Mouse (Mus musculus) small intestine, adult 10 weeks (tissue): ENCODE data around the gene Olfr1458. TPM values are rescaled to one million over a fixed set of nuclear protein-coding genes. Genes with fewer than 3 reads are reported as not detected.

Source experiments
- polyA plus RNA-seq: library from polyadenylated mRNA; stranded (reverse); fragments of 350-450 nt; fragmentation: Illumina TruSeq; extraction: RNeasy Lipid Tissue Mini Kit (QIAGEN cat#74804); gene quantifications from one replicate; pipeline ENCODE4 v1.2.3, GENCODE M21; 2014; ENCODE audit warnings: low replicate concordance

Gene Olfr1458
- not detected for polyA plus RNA-seq

GRCm38 (mm10) chr19:13106675-13107074 lies at the start of gene Olfr1458:
Olfr1458 (minus strand) TSS chr19:13106775.

GRCm38 (mm10) chr19:13149449-13149848 lies 42.9 kb upstream of the Olfr1458 start, which contains the start of gene Olfr1459:
Olfr1459 (minus strand) TSS chr19:13149549.

GRCm38 (mm10) chr19:13097791-13098190 lies 8.8 kb downstream of the Olfr1458 start, which contains the start of gene Olfr1457:
Olfr1457 (minus strand) TSS chr19:13097891.

GRCm38 (mm10) chr19:13060310-13060709 lies 46.3 kb downstream of the Olfr1458 start, which contains the start of gene Olfr1454:
Olfr1454 (plus strand) TSS chr19:13060610.

Other genes starting within 250 kb of the Olfr1458 start
- not detected for gene Olfr1444, start 249.5 kb downstream of the Olfr1458 start, polyA plus RNA-seq
- not detected for gene Olfr1445, start 222.9 kb downstream of the Olfr1458 start, polyA plus RNA-seq
- not detected for gene Olfr1446, start 213.3 kb downstream of the Olfr1458 start, polyA plus RNA-seq
- gene Olfr1447, start 203.0 kb downstream of the Olfr1458 start, polyA plus RNA-seq: not detected
- gene Olfr1448, start 182.4 kb downstream of the Olfr1458 start, polyA plus RNA-seq: not detected
- not detected for gene Olfr1449, start 175.9 kb downstream of the Olfr1458 start, polyA plus RNA-seq
- gene Olfr1450, start 156.5 kb downstream of the Olfr1458 start, polyA plus RNA-seq: not detected
- gene Olfr1451, start 111.8 kb downstream of the Olfr1458 start, polyA plus RNA-seq: not detected
- gene Olfr1453, start 78.4 kb downstream of the Olfr1458 start, polyA plus RNA-seq: not detected
- gene Olfr1454, start 46.2 kb downstream of the Olfr1458 start, polyA plus RNA-seq: not detected
- not detected for gene Olfr1457, start 8.9 kb downstream of the Olfr1458 start, polyA plus RNA-seq
- gene Olfr1459, start 42.8 kb upstream of the Olfr1458 start, polyA plus RNA-seq: not detected
- gene Olfr1461, start 56.2 kb upstream of the Olfr1458 start, polyA plus RNA-seq: not detected
- gene Olfr1462, start 79.0 kb upstream of the Olfr1458 start, polyA plus RNA-seq: not detected
- gene Olfr1463, start 124.6 kb upstream of the Olfr1458 start, polyA plus RNA-seq: not detected
- not detected for gene Olfr1465, start 208.8 kb upstream of the Olfr1458 start, polyA plus RNA-seq
- gene Olfr1466, start 232.1 kb upstream of the Olfr1458 start, polyA plus RNA-seq: not detected